Comparison of ENCODE assay signal across 28 mouse cellular contexts in genomic region chr2:157936676-157937075, GRCm38 (mm10). TPM values are rescaled to one million over a fixed set of nuclear protein-coding genes. Genes with fewer than 3 reads are reported as not detected.
DNase-seq lines count a peak whose midpoint lies in the region; TF ChIP-seq lines count a peak whose summit lies in the region.
"Had no signal": no experiment of that assay in that cellular context is flagged by ENCODE, and none has a peak within 500 bp of the region (broad histone marks: within the 10 kb centered on the region; RNA-seq: fewer than 3 reads in every experiment).

No protein-coding gene starts in this region.

- no peak overlapping the region for H3K27ac ChIP-seq in layer of hippocampus, adult 2 months
- H3K27ac ChIP-seq in ES-Bruce4 (ENCODE audit: insufficient read depth, low read length) = no peak overlapping the region
- H3K27ac ChIP-seq in small intestine, adult 2 months (ENCODE audit: insufficient read depth, low read depth, low read length) = no peak overlapping the region
- H3K27ac ChIP-seq: heart, embryonic 13.5 days; hindbrain, embryonic 14.5 days; left cerebral cortex, adult 2 months; limb, embryonic 12.5 days; macrophage; midbrain, embryonic 15.5 days had no signal

- TF ChIP-seq EP300 in ES-Bruce4 (IDR thresholded peaks at IDR 0.05; ENCODE audit: insufficient read depth, low read depth, low read length) = no peak

- H3K27me3 ChIP-seq in E14TG2a.4 (ENCODE audit: insufficient read depth, low read length) (peaks cover 41% of the 10 kb centered on the region), ES-Bruce4 (ENCODE audit: control insufficient read depth, insufficient read depth, low read length, poor library complexity, severe bottlenecking) (no peaks in the 10 kb centered on the region)
- peaks cover 10% of the 10 kb centered on the region; the same call in 1 of the 2 replicates for H3K27me3 ChIP-seq in small intestine, adult 2 months (ENCODE audit: control insufficient read depth, insufficient read depth, low read length)

- TF ChIP-seq CTCF in layer of hippocampus, adult 2 months (conservative IDR thresholded peaks at IDR 0.05) = peak; percentile 51
- TF ChIP-seq CTCF in E14TG2a.4 (conservative IDR thresholded peaks at IDR 0.05; ENCODE audit: low read length) (peak; percentile 87), ES-Bruce4 (IDR thresholded peaks at IDR 0.05; ENCODE audit: low read depth, low read length) (peak; percentile 31)
- TF ChIP-seq CTCF in small intestine, adult 2 months (IDR thresholded peaks at IDR 0.05; ENCODE audit: extremely low read depth, insufficient read length, insufficient replicate concordance, low read depth, low read length) = peak; percentile 19; the same call in 1 of the 2 replicates

- 74% methylated on average over 4 of the region's 4 CpGs for WGBS in small intestine, adult 2 months

- H3K4me3 ChIP-seq in layer of hippocampus, adult 2 months = no peak overlapping the region
- H3K4me3 ChIP-seq in E14TG2a.4 (replicated peaks; ENCODE audit: low read length) (no peak overlapping the region), ES-Bruce4 (ENCODE audit: low read depth, low read length) (no peak overlapping the region)
- H3K4me3 ChIP-seq in small intestine, adult 2 months (ENCODE audit: low read depth, low read length) = no peak overlapping the region
- H3K4me3 ChIP-seq: heart, embryonic 13.5 days; left cerebral cortex, adult 2 months; limb, embryonic 12.5 days; midbrain, embryonic 15.5 days had no signal

- H3K4me1 ChIP-seq in E14TG2a.4 (replicated peaks; ENCODE audit: low read depth, low read length) (peaks cover 40% of the 10 kb centered on the region), ES-Bruce4 (ENCODE audit: control insufficient read depth, insufficient read depth, low read length) (no peaks in the 10 kb centered on the region)
- H3K4me1 ChIP-seq in small intestine, adult 2 months (ENCODE audit: control insufficient read depth, insufficient read depth, insufficient read length, low read length) = peaks cover 41% of the 10 kb centered on the region

- H3K9ac ChIP-seq in ES-Bruce4 (ENCODE audit: low read depth, poor library complexity, severe bottlenecking) = no peak overlapping the region
- H3K9ac ChIP-seq: heart, embryonic 13.5 days; hindbrain, embryonic 14.5 days; limb, embryonic 12.5 days; liver, postnatal 0 days; midbrain, embryonic 15.5 days had no signal

- no peaks in the 10 kb centered on the region for H3K36me3 ChIP-seq in E14TG2a.4 (ENCODE audit: insufficient read depth, low read length)
- H3K36me3 ChIP-seq in ES-Bruce4 (ENCODE audit: control insufficient read depth, insufficient read depth, low read length, poor library complexity, severe bottlenecking) = no peaks in the 10 kb centered on the region
- H3K36me3 ChIP-seq in small intestine, adult 2 months (ENCODE audit: control insufficient read depth, insufficient read depth, low read length) = no peaks in the 10 kb centered on the region
- H3K36me3 ChIP-seq: G1E; heart, embryonic 13.5 days; limb, embryonic 12.5 days had no signal

- intact Hi-C loops in gastrocnemius, postnatal 36 days (cut with DNase I) = no loop called here

- H3K9me3 ChIP-seq in E14TG2a.4 (ENCODE audit: low read length) (no peaks in the 10 kb centered on the region), ES-Bruce4 (replicated peaks; ENCODE audit: control insufficient read depth, insufficient read depth, low read length, poor library complexity, severe bottlenecking) (no peaks in the 10 kb centered on the region)
- H3K9me3 ChIP-seq: G1E; heart, embryonic 13.5 days; midbrain, embryonic 15.5 days had no signal

- TF ChIP-seq POLR2A in ES-Bruce4 (IDR thresholded peaks at IDR 0.05; ENCODE audit: insufficient read depth, low read length) = no peak
- TF ChIP-seq POLR2A in small intestine, adult 2 months (IDR thresholded peaks at IDR 0.05; ENCODE audit: low read depth, low read length) = no peak

- no peak for DNase-seq in layer of hippocampus, adult 2 months (ENCODE audit: low spot score in 2 of 2)
- no peak for DNase-seq in layer of hippocampus, adult 11-12 months (ENCODE audit: low spot score)
- no peak for DNase-seq in gastrocnemius, postnatal 36 days
- DNase-seq: adrenal gland, postnatal 36 days; B cell, adult 2 months; cerebellum, adult 8-10 months; cerebellum, postnatal 25 days; heart, postnatal 10 days; kidney, adult 8-10 months; kidney, postnatal 10 days; liver, postnatal 0 days had no signal

RNA-seq across cellular contexts. Expression of gene Vstm2l, which starts 22.2 kb away (rescaled TPM):
- 100 to 1,000 TPM; 110 to 112 TPM for total RNA-seq in layer of hippocampus, adult 2 months (2021)
- not detected in 2 replicates for polyA plus RNA-seq in ES-Bruce4 (2011; ENCODE audit: insufficient read depth, insufficient read length, low read depth, missing spikeins)
- polyA plus RNA-seq in small intestine, adult 2 months (2012; rRNA removed) = 2.7 and 4.6 TPM in 2 replicates
- not detected for total RNA-seq in gastrocnemius, postnatal 36 days (2021)
- total RNA-seq: G1E; gastrocnemius, adult 18-20 months; hematopoietic stem cell, adult 5-6 weeks; liver, adult 2 months; neutrophil, adult 5-6 weeks had no signal
- polyA plus RNA-seq: activated CD4-positive, CD25-positive, alpha-beta regulatory T cell, adult 4 months; G1E; heart, embryonic 13.5 days; liver, adult 2 months; liver, postnatal 0 days; lung, postnatal 0 days; macrophage; spleen, adult 2 months had no signal

Comparison
In these comparisons a context has a peak if more than half of its experiments do, and no peak if none do; other contexts are left out.
1. CTCF ChIP-seq: peak in every context shown above with its lines; median percentile 87 in E14TG2a.4; 51 in layer of hippocampus, adult 2 months; 31 in ES-Bruce4; 19 in small intestine, adult 2 months.
2. RNA of gene Vstm2l, which starts 22.2 kb away (total RNA-seq): 110 to 112 TPM in layer of hippocampus, adult 2 months; not detected in gastrocnemius, postnatal 36 days; every median in the first group is over 100 times any median in the second.